Mouse (Mus musculus) heart, postnatal 25 days (tissue): ENCODE measurements around the gene Ctnna2. TPM values are rescaled to one million over a fixed set of nuclear protein-coding genes. Genes with fewer than 3 reads are reported as not detected.

Experiments used
- DNase-seq: peaks from one replicate; pipeline ENCODE4 v3.0.0; 2022; ENCODE audit warnings: low spot score
- intact Hi-C: fragments of 180-260 bp; cut with DNase I; formaldehyde crosslinking; loops from one replicate; pipeline ENCODE4 v1.15.1; 2025
- total RNA-seq, 2 experiments: library from RNA; stranded (reverse); gene quantifications; 2 replicates each; pipeline ENCODE4 v1.2.3; 2021

Gene Ctnna2
- total RNA-seq, 2 experiments from 2014 or later, result not detected

GRCm38 (mm10) chr6:77462737-77463136, 516.8 kb downstream of the Ctnna2 start:
- intact Hi-C loops, result no loop called here

GRCm38 (mm10) chr6:77457919-77458318, 521.6 kb downstream of the Ctnna2 start:
- intact Hi-C loops, result no loop called here
- no peak for DNase-seq

More at GRCm38 (mm10) chr6:77462737-77463136, 516.8 kb downstream of the Ctnna2 start:
- DNase-seq, result no peak

- intact Hi-C loops, result no loop called here
- DNase-seq, result no peak
Measured at GRCm38 (mm10) chr6:77446861-77447260, 532.6 kb downstream of the Ctnna2 start.

GRCm38 (mm10) chr6:77443906-77444305, 535.6 kb downstream of the Ctnna2 start:
- intact Hi-C loops, result no loop called here
- no peak for DNase-seq

GRCm38 (mm10) chr6:77441051-77441450, 538.4 kb downstream of the Ctnna2 start:
- intact Hi-C loops, result no loop called here
- DNase-seq, result no peak

- DNase-seq, result no peak
- intact Hi-C loops, result no loop called here
Measured at GRCm38 (mm10) chr6:77430381-77430780, 549.1 kb downstream of the Ctnna2 start.

GRCm38 (mm10) chr6:77425746-77426145, 553.8 kb downstream of the Ctnna2 start:
- no peak for DNase-seq
- intact Hi-C loops, result no loop called here

GRCm38 (mm10) chr6:77424826-77425225, 554.7 kb downstream of the Ctnna2 start:
- DNase-seq, result no peak
- intact Hi-C loops, result no loop called here

- intact Hi-C loops, result no loop called here
- DNase-seq, result no peak
Measured at GRCm38 (mm10) chr6:77421564-77422139, 557.8 kb downstream of the Ctnna2 start.

- intact Hi-C loops, result no loop called here
- DNase-seq, result no peak
Measured at GRCm38 (mm10) chr6:77416999-77417398, 562.5 kb downstream of the Ctnna2 start.

GRCm38 (mm10) chr6:77413530-77413929, 566.0 kb downstream of the Ctnna2 start:
- intact Hi-C loops, result no loop called here
- no peak for DNase-seq

GRCm38 (mm10) chr6:77408481-77408880, 571.0 kb downstream of the Ctnna2 start:
- intact Hi-C loops, result no loop called here

GRCm38 (mm10) chr6:77400751-77401150, 578.7 kb downstream of the Ctnna2 start:
- intact Hi-C loops, result no loop called here
- DNase-seq, result no peak

More at GRCm38 (mm10) chr6:77408481-77408880, 571.0 kb downstream of the Ctnna2 start:
- no peak for DNase-seq

GRCm38 (mm10) chr6:77391663-77392062, 587.8 kb downstream of the Ctnna2 start:
- no peak for DNase-seq
- intact Hi-C loops, result no loop called here

- DNase-seq, result no peak
- intact Hi-C loops, result no loop called here
Measured at GRCm38 (mm10) chr6:77381309-77381708, 598.2 kb downstream of the Ctnna2 start.

- DNase-seq, result no peak
- intact Hi-C loops, result no loop called here
Measured at GRCm38 (mm10) chr6:77373132-77373531, 606.4 kb downstream of the Ctnna2 start.

GRCm38 (mm10) chr6:77371147-77371546, 608.4 kb downstream of the Ctnna2 start:
- no peak for DNase-seq
- intact Hi-C loops, result no loop called here

- no peak for DNase-seq
- intact Hi-C loops, result no loop called here
Measured at GRCm38 (mm10) chr6:77358471-77358837, 621.0 kb downstream of the Ctnna2 start.

- intact Hi-C loops, result no loop called here
- no peak for DNase-seq
Measured at GRCm38 (mm10) chr6:77357748-77358470, 621.6 kb downstream of the Ctnna2 start.

GRCm38 (mm10) chr6:77354826-77355225, 624.7 kb downstream of the Ctnna2 start:
- DNase-seq, result no peak
- intact Hi-C loops, result no loop called here

GRCm38 (mm10) chr6:77343781-77344180, 635.7 kb downstream of the Ctnna2 start:
- intact Hi-C loops, result no loop called here
- no peak for DNase-seq

GRCm38 (mm10) chr6:77335537-77335936, 644.0 kb downstream of the Ctnna2 start:
- intact Hi-C loops, result no loop called here

More at GRCm38 (mm10) chr6:77335537-77335936, 644.0 kb downstream of the Ctnna2 start:
- DNase-seq, result no peak
